Mouse (Mus musculus): ENCODE measurements around the gene Klc3. TPM values are rescaled to one million over a fixed set of nuclear protein-coding genes. Genes with fewer than 3 reads are reported as not detected.

Klc3 gene
- polyA plus RNA-seq, 1 experiment from 2014 or later, result 17.5 TPM

GRCm38 (mm10) chr7:19399496-19400280 is 4.2 kb downstream of the Klc3 start:
- H3K4me1 ChIP-seq (replicated peaks; ENCODE audit: control insufficient read depth, insufficient read depth, low read length), result peaks cover 3% of the 10 kb centered on the region
- peaks cover 23% of the 10 kb centered on the region for H3K27me3 ChIP-seq (ENCODE audit: control insufficient read depth, insufficient read depth, low read depth, low read length)
- peak; percentile 75 for ATAC-seq (ENCODE audit: low read depth)
- H3K9ac ChIP-seq (ENCODE audit: low read length), result peak overlapping the region; percentile 54
- no peaks in the 10 kb centered on the region for H3K9me3 ChIP-seq (ENCODE audit: control insufficient read depth, low read length)
- H3K27ac ChIP-seq (ENCODE audit: low read length), result peak overlapping the region; percentile 68
- WGBS, result 2% methylated on average over 27 of the region's 27 CpGs
- peak overlapping the region; percentile 60 for H3K4me2 ChIP-seq (ENCODE audit: low read depth, low read length)
- H3K4me3 ChIP-seq (ENCODE audit: low read length), result peak overlapping the region; percentile 47
- H3K36me3 ChIP-seq (ENCODE audit: control insufficient read depth, insufficient read depth, low read length), result peaks cover 3% of the 10 kb centered on the region; the same call in 1 of the 2 replicates

DNA sequence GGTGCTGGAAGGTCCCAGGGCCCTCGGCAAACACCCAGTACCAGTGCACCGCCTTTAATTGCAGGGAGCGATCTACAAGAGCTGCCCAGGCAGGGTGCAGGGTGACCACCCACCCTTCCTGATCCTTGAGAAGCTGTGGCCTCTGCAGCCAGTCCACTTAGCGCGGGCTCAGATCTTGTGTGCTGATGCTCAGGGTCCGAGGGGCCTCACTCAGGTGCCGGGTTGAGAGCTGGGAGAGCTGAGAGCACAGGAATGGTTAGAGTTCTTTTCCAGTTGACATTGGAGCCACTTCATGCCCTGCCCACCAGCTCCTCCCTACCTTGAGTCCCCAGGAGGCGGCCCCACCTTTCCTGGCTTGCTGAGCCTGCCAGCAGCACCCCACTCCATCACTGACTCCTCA is 9.4 kb downstream of the Klc3 start:
- H3K9me3 ChIP-seq (ENCODE audit: control insufficient read depth, low read length), result no peaks in the 10 kb centered on the region
- peak; percentile 64 for ATAC-seq (ENCODE audit: low read depth)
- WGBS, result 75% methylated on average over 8 of the region's 8 CpGs

DNA sequence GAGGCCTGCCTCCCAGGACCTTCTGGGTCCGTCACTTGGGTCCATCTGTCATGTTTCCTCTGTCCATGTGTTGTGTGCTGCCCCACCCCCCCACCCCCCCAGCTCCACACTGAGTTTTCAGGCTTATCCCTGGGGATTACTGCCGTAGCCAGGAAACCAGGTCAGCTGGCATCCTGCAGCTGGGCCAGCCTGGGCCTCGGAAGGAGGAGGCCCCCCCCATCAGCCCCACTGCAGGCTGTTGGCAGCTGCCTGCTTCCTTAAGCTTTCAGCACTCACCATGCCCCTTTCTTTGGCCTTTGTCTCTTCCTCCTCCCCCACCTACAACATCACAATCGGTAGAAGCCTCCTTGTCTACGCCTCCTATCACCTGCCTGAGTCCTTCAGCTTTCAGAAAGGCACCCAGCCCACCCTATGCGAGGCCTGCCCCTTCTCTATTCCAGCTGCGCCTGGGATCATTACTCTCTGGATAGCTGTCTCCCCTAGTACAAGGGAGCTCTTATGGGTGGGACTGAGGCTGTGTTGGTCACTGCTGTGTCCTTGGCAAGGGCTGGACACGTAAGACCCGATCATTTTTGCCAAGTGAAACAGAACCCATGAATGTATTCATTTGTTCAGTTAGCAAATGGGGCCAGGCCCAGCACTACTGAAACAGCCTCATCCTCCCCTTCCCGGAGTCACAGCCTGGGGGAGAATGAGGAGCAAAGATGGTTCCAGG is 15.0 kb downstream of the Klc3 start:
- Histone ChIP-seq H3K27me3 (ENCODE audit: control insufficient read depth, insufficient read depth, low read depth, low read length) (no peaks in the 10 kb centered on the region), H3K4me1 (replicated peaks; ENCODE audit: control insufficient read depth, insufficient read depth, low read length) (no peaks in the 10 kb centered on the region), H3K9ac (ENCODE audit: low read length) (no peak overlapping the region), H3K27ac (ENCODE audit: low read length) (no peak overlapping the region), H3K4me2 (ENCODE audit: low read depth, low read length) (no peak overlapping the region), H3K36me3 (ENCODE audit: control insufficient read depth, insufficient read depth, low read length) (peaks cover 57% of the 10 kb centered on the region), H3K4me3 (ENCODE audit: low read length) (no peak overlapping the region), H3K9me3 (ENCODE audit: control insufficient read depth, low read length) (no peaks in the 10 kb centered on the region)
- ATAC-seq (ENCODE audit: low read depth), result no peak
- 80% methylated on average over 10 of the region's 10 CpGs for WGBS

More for the DNA sequence above, 9.4 kb downstream of the Klc3 start:
- H3K36me3 ChIP-seq (ENCODE audit: control insufficient read depth, insufficient read depth, low read length), result peaks cover 30% of the 10 kb centered on the region
- H3K4me2 ChIP-seq (ENCODE audit: low read depth, low read length), result no peak overlapping the region
- H3K27me3 ChIP-seq (ENCODE audit: control insufficient read depth, insufficient read depth, low read depth, low read length), result no peaks in the 10 kb centered on the region; the same call in 1 of the 2 replicates
- no peak overlapping the region for H3K9ac ChIP-seq (ENCODE audit: low read length)
- H3K4me3 ChIP-seq (ENCODE audit: low read length), result no peak overlapping the region
- H3K27ac ChIP-seq (ENCODE audit: low read length), result peak overlapping the region; percentile 11; the same call in 1 of the 2 replicates
- H3K4me1 ChIP-seq (replicated peaks; ENCODE audit: control insufficient read depth, insufficient read depth, low read length), result no peaks in the 10 kb centered on the region

DNA sequence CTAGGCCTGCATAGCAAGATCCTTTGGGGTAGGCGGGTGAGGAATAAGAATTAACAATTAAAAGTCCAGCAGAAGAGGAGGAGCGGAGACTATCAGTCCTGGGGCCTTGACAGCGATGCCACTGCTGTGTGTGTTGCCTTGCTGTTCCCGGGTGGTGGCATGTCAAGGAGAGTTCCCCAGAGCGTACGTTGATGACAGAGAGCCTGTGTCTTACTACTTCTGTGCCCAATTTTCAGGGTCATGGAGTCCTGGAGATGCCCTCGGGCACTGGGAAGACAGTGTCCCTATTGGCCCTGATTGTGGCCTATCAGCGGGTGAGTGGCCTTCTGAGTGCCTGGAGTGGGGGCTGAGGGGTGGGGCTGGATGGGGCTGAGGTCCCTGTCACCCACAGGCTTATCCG is 20.2 kb downstream of the Klc3 start:
- Histone ChIP-seq H3K4me1 (replicated peaks; ENCODE audit: control insufficient read depth, insufficient read depth, low read length) (peaks cover 13% of the 10 kb centered on the region), H3K9ac (ENCODE audit: low read length) (no peak overlapping the region), H3K4me3 (ENCODE audit: low read length) (no peak overlapping the region), H3K27me3 (ENCODE audit: control insufficient read depth, insufficient read depth, low read depth, low read length) (no peaks in the 10 kb centered on the region), H3K4me2 (ENCODE audit: low read depth, low read length) (no peak overlapping the region), H3K36me3 (ENCODE audit: control insufficient read depth, insufficient read depth, low read length) (peaks cover 32% of the 10 kb centered on the region), H3K27ac (ENCODE audit: low read length) (no peak overlapping the region), H3K9me3 (ENCODE audit: control insufficient read depth, low read length) (no peaks in the 10 kb centered on the region)
- WGBS, result 90% methylated on average over 9 of the region's 9 CpGs
- ATAC-seq (ENCODE audit: low read depth), result no peak

DNA sequence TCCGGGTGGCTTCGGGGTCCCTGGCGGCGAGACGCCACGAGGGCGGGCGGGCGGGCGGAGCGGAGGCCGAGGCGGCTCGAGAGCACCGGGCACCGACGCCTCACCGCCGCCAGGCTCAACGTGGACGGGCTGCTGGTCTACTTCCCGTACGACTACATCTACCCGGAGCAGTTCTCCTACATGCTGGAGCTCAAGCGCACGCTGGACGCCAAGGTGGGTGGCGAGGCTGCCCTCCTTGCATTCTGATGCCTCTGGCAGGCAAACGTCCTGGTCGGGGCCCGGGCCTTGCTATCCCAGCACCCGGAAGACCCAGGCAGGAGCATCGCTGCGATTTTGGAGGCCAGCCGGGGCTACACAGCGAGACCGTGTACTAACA is 21.8 kb downstream of the Klc3 start:
- peak; percentile 57; the same call in 1 of the 2 replicates for ATAC-seq (ENCODE audit: low read depth)
- WGBS, result under 1% methylated on average over 29 of the region's 37 CpGs

GRCm38 (mm10) chr7:19381377-19382165 is 22.3 kb downstream of the Klc3 start, which contains the start of gene Ercc2:
TSS of gene Ercc2 (plus strand) at chr7:19382010.
- 5% methylated on average over 43 of the region's 48 CpGs for WGBS
- H3K9me3 ChIP-seq (ENCODE audit: control insufficient read depth, low read length), result no peaks in the 10 kb centered on the region
- peaks cover 15% of the 10 kb centered on the region for H3K36me3 ChIP-seq (ENCODE audit: control insufficient read depth, insufficient read depth, low read length)
- H3K4me1 ChIP-seq (replicated peaks; ENCODE audit: control insufficient read depth, insufficient read depth, low read length), result peaks cover 13% of the 10 kb centered on the region
- peak within 1 kb of the TSS; percentile 10; the same call in 1 of the 2 replicates for H3K27ac ChIP-seq (ENCODE audit: low read length)
- H3K4me2 ChIP-seq (ENCODE audit: low read depth, low read length), result peak within 1 kb of the TSS; percentile 96
- H3K27me3 ChIP-seq (ENCODE audit: control insufficient read depth, insufficient read depth, low read depth, low read length), result no peaks in the 10 kb centered on the region
- H3K9ac ChIP-seq (ENCODE audit: low read length), result peak within 1 kb of the TSS; percentile 87
- peak within 1 kb of the TSS; percentile 98 for H3K4me3 ChIP-seq (ENCODE audit: low read length)
- peak; percentile 99 for ATAC-seq (ENCODE audit: low read depth)

More for the DNA sequence above, 21.8 kb downstream of the Klc3 start:
- Histone ChIP-seq H3K4me1 (replicated peaks; ENCODE audit: control insufficient read depth, insufficient read depth, low read length) (peaks cover 13% of the 10 kb centered on the region), H3K27ac (ENCODE audit: low read length) (peak overlapping the region; percentile 10; the same call in 1 of the 2 replicates), H3K4me3 (ENCODE audit: low read length) (peak overlapping the region; percentile 98), H3K9me3 (ENCODE audit: control insufficient read depth, low read length) (no peaks in the 10 kb centered on the region), H3K36me3 (ENCODE audit: control insufficient read depth, insufficient read depth, low read length) (peaks cover 21% of the 10 kb centered on the region), H3K27me3 (ENCODE audit: control insufficient read depth, insufficient read depth, low read depth, low read length) (no peaks in the 10 kb centered on the region), H3K9ac (ENCODE audit: low read length) (peak overlapping the region; percentile 87), H3K4me2 (ENCODE audit: low read depth, low read length) (peak overlapping the region; percentile 96)

DNA sequence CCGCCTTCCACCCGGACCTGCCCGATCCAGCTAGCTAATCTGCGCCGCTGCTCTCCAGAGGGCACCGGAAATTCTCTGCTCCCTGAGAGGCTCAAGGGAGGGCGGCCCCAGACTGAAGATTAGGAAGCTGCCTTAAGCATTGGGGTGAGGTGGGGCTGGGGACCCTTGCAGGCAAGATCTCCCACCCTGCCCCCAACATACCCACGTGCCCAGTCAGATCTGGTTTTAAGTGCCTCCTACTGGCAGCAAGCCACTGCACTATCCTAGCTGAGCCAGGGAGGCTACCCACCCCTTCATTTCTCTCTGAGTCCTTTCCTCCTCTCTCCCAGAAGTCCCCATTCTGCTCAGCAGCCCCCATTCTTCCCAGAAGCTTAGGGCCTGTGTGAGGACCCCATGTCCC is 25.9 kb downstream of the Klc3 start:
- Histone ChIP-seq H3K4me1 (replicated peaks; ENCODE audit: control insufficient read depth, insufficient read depth, low read length) (peaks cover 7% of the 10 kb centered on the region), H3K4me2 (ENCODE audit: low read depth, low read length) (no peak overlapping the region), H3K9me3 (ENCODE audit: control insufficient read depth, low read length) (no peaks in the 10 kb centered on the region), H3K4me3 (ENCODE audit: low read length) (no peak overlapping the region), H3K9ac (ENCODE audit: low read length) (no peak overlapping the region), H3K27me3 (ENCODE audit: control insufficient read depth, insufficient read depth, low read depth, low read length) (no peaks in the 10 kb centered on the region), H3K27ac (ENCODE audit: low read length) (no peak overlapping the region), H3K36me3 (ENCODE audit: control insufficient read depth, insufficient read depth, low read length) (no peaks in the 10 kb centered on the region)
- ATAC-seq (ENCODE audit: low read depth), result no peak
- WGBS, result 66% methylated on average over 7 of the region's 8 CpGs

DNA sequence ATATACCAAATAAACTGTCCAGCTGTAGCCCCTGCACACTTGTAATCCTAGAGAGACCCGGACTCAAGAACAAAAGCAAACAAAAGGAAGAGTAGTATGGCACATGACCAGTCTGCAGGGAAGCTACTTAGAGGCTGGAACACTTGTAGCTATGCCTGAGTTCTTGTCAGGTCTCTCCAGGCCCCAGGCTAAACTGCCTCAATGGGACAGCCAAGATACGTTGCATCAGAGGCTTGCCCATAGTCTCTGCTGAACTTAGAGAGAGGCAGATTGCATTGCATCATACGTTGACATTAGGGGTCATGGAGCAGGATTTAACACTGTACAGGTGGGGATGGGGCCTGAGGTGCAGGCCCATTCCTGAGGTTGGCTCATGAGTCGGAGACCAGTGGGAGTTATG is 27.9 kb downstream of the Klc3 start:
- 67% methylated on average over 4 of the region's 4 CpGs for WGBS
- ATAC-seq (ENCODE audit: low read depth), result 0 out of 2 replicates have a peak, but pooled peaks have one; percentile 11
- no peaks in the 10 kb centered on the region for H3K27me3 ChIP-seq (ENCODE audit: control insufficient read depth, insufficient read depth, low read depth, low read length)
- no peak overlapping the region for H3K27ac ChIP-seq (ENCODE audit: low read length)
- H3K4me1 ChIP-seq (replicated peaks; ENCODE audit: control insufficient read depth, insufficient read depth, low read length), result no peaks in the 10 kb centered on the region
- H3K4me3 ChIP-seq (ENCODE audit: low read length), result no peak overlapping the region
- H3K4me2 ChIP-seq (ENCODE audit: low read depth, low read length), result no peak overlapping the region
- no peaks in the 10 kb centered on the region for H3K36me3 ChIP-seq (ENCODE audit: control insufficient read depth, insufficient read depth, low read length)
- H3K9ac ChIP-seq (ENCODE audit: low read length), result no peak overlapping the region
- no peaks in the 10 kb centered on the region for H3K9me3 ChIP-seq (ENCODE audit: control insufficient read depth, low read length)
